Mouse (Mus musculus): Measurements from ENCODE around the gene Gm266.
"Not testable (repeated sequence)": the region's sequence is repeated elsewhere in the genome, so short reads cannot be mapped to it uniquely, and the experiment has no call there.

Gene Gm266

GRCm38 (mm10) chr12:111485652-111486306 is at the start of gene Gm266:
Gene Gm266, minus strand, starts transcription at chr12:111485823.
- no peak for DNase-seq

DNA sequence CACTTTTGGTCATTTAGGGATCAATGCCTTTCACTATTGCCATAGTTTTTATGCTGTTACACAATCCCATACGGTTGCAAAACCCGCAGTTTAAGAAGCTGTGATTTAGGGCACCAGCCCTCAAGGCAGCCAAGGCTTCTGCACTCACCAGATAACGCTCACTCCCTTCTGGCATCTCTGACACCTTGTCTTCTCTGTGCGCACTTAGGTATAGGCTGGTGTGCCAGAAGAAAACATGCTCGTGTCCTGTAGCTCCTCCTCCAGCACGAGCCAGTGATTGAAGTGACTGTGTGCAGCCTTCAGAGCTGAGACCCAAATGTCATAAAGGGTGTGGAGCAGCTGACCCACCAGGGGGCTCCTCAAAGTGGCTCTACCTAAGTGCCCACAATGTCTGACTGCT is 49.7 kb upstream of the Gm266 start:
- DNase-seq, result no peak

DNA sequence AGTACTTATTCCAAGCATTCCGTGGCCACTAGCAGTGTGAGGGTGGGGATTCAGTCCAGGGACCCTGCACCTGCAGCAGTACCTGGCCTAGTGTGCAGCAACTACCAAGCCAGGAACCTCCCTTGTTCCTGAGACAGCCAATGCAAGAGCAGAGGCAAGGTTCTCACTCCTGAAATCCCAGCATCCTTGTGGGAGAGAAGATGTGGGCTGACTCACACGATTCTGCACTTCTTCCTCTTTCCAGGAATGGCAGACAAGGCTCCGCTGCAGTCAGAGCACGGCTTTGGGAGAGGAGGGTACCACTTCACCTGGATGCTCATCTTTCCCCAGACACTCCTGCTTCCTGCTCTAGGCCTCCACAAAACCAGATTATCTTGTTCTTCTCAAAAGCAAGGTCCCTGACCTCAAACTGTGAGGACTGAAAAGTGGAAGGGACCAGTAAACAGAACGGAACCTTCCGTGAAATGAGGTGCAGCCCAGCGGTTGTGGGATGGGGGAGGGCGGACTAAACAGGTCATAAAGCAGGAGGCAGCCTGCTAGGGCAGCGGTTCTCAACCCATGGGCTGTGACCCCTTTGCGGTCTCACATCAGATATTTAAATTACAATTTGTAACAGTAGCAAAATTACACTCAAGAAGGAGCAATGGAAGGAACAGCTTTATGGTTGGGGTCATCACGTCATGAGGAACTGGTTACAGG is 47.6 kb upstream of the Gm266 start:
- no peak for DNase-seq

GRCm38 (mm10) chr12:111529192-111529591 is 43.6 kb upstream of the Gm266 start:
- DNase-seq, result no peak

- DNase-seq, result no peak
Measured at GRCm38 (mm10) chr12:111527643-111528281, 42.1 kb upstream of the Gm266 start.

- DNase-seq, result no peak
Measured at GRCm38 (mm10) chr12:111524883-111525282, 39.3 kb upstream of the Gm266 start.

DNA sequence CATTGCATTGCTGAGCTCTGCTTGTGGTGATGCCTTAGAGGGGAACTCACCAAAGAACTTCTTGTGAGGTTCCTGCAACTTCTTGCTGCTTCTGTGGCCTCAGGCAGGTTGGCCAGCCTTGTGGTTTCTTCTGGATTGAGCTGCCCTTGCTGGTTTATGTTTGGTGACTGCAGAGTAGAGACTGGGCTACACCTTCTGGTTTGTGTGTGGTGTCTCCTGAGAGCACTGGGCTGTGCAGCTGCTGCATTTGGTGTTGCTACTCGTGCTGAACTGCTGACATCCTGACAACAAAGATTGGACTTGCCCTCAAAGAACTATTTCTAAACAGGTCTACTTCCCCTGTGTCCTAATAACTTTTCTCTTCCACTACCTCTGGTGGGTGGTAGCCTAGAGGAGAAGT is 38.8 kb upstream of the Gm266 start:
- DNase-seq, result no peak

DNA sequence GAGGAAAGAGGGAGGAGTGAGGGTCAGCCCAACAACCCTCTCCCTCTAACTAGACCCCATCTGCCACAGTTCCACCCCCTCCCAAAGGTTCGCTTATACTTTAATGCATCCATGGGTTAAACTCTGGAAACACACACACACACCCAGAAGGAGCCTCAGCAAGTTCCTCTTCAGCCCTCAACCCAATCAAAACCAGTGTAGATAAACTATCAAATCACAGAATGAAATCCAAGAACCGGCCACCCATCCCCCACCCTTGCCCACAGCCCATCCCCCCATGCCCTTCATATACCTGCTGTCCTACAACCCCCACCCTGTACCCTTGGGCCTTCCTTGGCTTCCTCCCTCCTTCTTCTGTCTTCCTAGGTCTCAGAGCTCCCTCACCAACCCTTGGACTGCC is 35.4 kb upstream of the Gm266 start:
- DNase-seq, result no peak

DNA sequence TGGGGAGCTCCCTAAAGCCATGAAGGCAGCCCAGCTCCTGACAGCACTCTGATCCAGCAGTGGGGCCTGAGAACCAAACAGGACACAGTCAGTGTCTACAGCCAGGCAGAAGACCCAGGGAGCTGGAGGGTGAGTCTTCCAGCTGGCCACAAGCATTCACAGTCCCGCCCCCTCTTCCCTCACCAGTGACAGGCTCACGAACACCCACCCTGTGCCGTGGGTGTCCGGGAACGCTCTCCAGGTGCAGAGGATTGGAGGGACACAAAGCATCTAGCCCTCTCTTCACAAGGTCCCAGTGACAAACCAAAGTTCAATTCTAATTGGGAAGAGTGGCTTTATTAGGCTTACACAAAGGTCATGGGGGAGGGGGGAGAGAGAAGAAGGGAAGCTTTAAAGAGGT is 34.2 kb upstream of the Gm266 start:
- DNase-seq, result no peak

DNA sequence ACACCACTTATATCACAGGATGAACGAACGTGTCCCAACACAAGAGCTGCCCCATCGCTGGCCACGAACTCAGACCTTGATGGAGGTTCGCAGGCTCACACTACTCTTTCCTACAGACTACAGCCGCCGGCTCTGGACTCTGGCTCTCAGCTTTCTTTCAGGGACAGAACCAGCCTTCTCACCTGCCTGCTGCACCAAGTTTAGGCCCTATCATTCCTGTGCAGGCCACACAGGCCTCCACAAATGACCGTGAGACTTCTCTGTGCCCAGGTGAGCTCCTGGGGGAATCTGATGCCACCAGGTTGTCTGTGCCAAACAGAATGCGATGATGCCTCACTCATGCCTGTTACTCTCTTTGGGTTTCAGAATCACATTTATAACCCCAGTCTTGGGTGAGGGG is 32.8 kb upstream of the Gm266 start:
- no peak for DNase-seq

- no peak for DNase-seq
Measured at GRCm38 (mm10) chr12:111517901-111518300, 32.3 kb upstream of the Gm266 start.

DNA sequence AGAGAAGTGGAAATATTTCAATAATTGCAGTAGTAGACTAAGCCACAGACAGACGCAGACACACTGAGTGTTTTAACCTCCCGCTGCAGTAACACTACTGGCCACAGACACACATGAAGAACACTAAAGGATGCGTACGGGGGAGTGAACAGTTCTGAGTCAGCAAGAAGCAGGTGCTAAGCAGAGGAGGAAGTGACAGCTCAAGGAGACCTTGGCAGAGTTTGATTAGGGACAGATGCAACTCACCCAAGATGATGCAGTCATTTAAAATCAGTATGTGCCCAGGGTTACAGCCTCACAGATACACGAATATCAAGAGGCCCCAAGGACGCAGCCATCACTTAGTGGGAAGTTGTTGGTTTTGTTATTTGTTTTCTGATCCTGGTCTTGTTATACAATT is 31.2 kb upstream of the Gm266 start:
- DNase-seq, result no peak

- no peak for DNase-seq
Measured at GRCm38 (mm10) chr12:111515920-111516319, 30.3 kb upstream of the Gm266 start.

DNA sequence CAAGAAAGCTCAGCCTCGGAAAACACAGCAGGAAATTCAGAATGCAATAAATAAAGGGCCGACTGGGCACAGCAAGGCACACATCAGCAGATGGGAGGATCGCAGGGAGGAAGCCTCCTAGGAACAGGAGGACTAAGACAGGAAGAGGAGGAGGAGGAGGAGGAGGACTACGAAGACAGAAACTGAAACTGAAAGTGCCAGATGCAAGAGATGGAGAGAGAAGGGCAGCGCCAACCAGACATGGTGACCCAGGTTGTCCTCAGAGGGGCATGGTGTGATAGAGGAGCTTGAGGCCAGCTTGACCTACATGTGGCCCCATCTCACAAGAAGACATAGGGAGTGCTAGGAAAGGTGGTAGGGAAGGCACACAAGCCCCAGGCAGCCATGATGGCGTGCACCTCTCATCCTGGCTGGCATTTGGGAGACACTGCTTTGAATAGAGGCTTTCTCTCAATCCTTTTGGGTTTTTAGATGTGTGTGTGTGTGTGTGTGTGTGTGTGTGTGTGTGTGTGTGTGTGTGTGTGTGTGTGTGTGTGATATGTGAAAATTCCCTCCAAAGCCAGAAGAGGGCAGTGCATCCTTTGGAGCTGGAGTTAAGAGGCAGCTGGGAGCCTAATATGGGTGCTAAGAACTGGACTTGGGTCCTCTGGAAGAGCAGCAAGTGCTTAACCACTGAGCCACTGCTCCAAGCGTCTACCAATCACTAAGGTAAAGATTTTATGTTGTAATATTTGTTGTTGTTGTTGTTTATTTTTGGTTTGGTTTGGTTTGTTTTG is 29.4 kb upstream of the Gm266 start:
- no peak for DNase-seq

- DNase-seq, result no peak
Measured at GRCm38 (mm10) chr12:111514231-111514792, 28.7 kb upstream of the Gm266 start.

- DNase-seq, result no peak
Measured at GRCm38 (mm10) chr12:111513673-111514072, 28.1 kb upstream of the Gm266 start.

GRCm38 (mm10) chr12:111512572-111513063 is 27.0 kb upstream of the Gm266 start:
- no peak for DNase-seq

- DNase-seq, result not testable (repeated sequence)
Measured at GRCm38 (mm10) chr12:111508438-111508837, 22.8 kb upstream of the Gm266 start.

- DNase-seq, result no peak
Measured at GRCm38 (mm10) chr12:111507962-111508361, 22.3 kb upstream of the Gm266 start.

- no peak for DNase-seq
Measured at GRCm38 (mm10) chr12:111507001-111507400, 21.4 kb upstream of the Gm266 start.

DNA sequence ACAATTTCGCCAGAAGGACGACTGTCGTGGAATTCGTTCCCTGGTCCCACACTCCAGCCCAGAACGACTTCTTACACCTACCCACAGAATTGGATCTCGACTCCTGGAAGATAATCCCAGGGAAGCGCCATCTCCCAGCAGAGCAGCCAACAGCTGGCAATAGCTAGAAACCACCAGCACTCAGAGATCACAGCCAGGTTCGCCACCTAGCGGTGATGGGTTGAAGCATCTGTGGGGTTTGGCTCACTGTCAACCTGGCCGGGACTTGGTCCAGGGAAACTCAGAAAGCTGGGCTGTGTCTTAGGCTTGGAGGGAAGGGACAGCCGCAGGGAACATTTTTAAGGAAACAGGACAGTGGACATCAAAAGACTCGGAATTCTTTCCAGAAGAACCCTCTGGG is 19.3 kb upstream of the Gm266 start:
- DNase-seq, result peak; percentile 92

DNA sequence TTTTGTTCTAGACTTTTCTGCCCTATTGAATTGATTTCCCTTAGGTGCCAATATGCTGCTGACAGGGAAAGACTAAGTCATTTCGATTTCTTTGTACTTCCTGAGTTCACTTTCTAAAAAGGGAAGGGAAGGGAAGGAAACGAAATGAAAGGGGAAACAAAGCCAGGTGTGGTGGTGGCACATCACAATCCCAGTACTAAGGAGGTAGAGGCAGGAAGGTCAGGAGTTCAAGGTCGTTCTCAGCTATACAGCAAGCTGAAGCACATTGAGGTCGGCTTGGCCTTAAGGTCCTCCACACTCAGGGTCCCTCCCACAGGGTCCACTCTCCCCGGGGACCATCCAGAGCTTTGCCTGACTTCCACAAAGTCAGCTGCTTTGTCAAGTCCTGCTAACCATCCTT is 17.9 kb upstream of the Gm266 start:
- DNase-seq, result no peak

DNA sequence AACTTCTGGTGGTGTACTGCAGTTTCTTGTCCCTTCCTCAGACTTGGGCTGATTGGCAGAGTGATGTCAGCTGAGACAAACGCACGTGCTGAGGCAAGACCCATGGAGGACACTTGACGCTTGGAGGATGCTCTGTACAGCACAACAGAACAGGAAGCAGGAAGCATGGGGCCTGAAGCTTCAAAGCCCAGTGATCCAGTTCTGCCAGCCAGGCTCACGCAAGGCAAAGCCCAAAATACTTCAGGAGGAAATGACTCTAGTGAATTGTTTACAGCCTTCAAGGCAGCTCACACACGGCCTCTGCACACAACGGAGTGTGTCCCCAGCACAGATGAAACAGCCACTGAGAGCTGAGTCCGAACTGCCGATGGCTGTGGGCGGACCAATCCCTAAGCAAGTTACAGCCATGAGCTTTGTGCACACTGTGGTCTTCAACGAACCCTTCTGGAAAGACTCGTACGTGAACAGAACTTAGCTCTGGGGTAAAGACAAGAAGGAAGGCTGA is 17.5 kb upstream of the Gm266 start:
- DNase-seq, result no peak
